Mouse (Mus musculus) C2C12 (cell line): Measurements from ENCODE around the gene Nfix.

ENCODE experiments used
- CTCF ChIP-seq: IDR thresholded peaks from one replicate; pipeline ENCODE4 v1.5.1; 2011; ENCODE audit not compliant: control insufficient read depth, insufficient read depth, insufficient read length
- MAX ChIP-seq: IDR thresholded peaks from one replicate; pipeline ENCODE4 v1.6.1; 2011; ENCODE audit warnings: mild to moderate bottlenecking, control low read depth
- MYOD1 ChIP-seq: IDR thresholded peaks from one replicate; pipeline ENCODE4 v1.6.1; 2011; ENCODE audit warnings: low read depth; ENCODE audit not compliant: control insufficient read depth, insufficient read length
- MYOG ChIP-seq: IDR thresholded peaks from one replicate; pipeline ENCODE4 v1.6.1; 2011; ENCODE audit not compliant: control insufficient read depth, insufficient read length; ENCODE audit errors: extremely low read depth
- USF1 ChIP-seq: IDR thresholded peaks from one replicate; pipeline ENCODE4 v1.6.1; 2011; ENCODE audit warnings: low read depth, mild to moderate bottlenecking, control low read depth, moderate library complexity

- TF ChIP-seq MYOG (no peak), CTCF (no peak), MAX (peak; percentile 55), USF1 (no peak), MYOD1 (no peak)
These were observed 112.4 kb downstream of the Nfix start, which contains the start of gene Nacc1 for GRCm38 (mm10) chr8:84687705-84688100.
